Mouse (Mus musculus) layer of hippocampus, adult 8-10 months (tissue): ENCODE measurements at regions not wholly inside any gene's neighbourhood (a gene's known extent, or its start where the extent isn't known, plus 50 kb on each side); places are given as distances from the start of the nearest gene placed in this dataset.

Experiments used
- DNase-seq, 2 experiments: peaks; one replicate each; pipeline ENCODE4 v3.0.0; 2022; ENCODE audit warnings: low spot score in 2 of 2

- no peak for DNase-seq
Observed at GRCm38 (mm10) chr12:92509494-92509893, 660.5 kb upstream of the Sel1l start.

GRCm38 (mm10) chr12:92508796-92509489, 660.0 kb upstream of the Sel1l start:
- no peak for DNase-seq

GRCm38 (mm10) chr12:92483984-92484383, 635.0 kb upstream of the Sel1l start:
- DNase-seq = no peak

GRCm38 (mm10) chr12:92474293-92475062, 625.5 kb upstream of the Sel1l start:
- no peak for DNase-seq

- DNase-seq = no peak
Observed at GRCm38 (mm10) chr12:92451110-92451818, 602.3 kb upstream of the Sel1l start.

GRCm38 (mm10) chr12:92418458-92418857, 569.5 kb upstream of the Sel1l start:
- DNase-seq = no peak

GRCm38 (mm10) chr12:92405506-92405905, 556.5 kb upstream of the Sel1l start:
- DNase-seq = no peak

GRCm38 (mm10) chr12:92400987-92401386, 552.0 kb upstream of the Sel1l start:
- DNase-seq = no peak

- DNase-seq = no peak
Observed at GRCm38 (mm10) chr12:92386195-92386594, 537.2 kb upstream of the Sel1l start.

GRCm38 (mm10) chr12:92384266-92384937, 535.4 kb upstream of the Sel1l start:
- DNase-seq = no peak

GRCm38 (mm10) chr12:92379130-92379529, 530.2 kb upstream of the Sel1l start:
- no peak for DNase-seq

- no peak for DNase-seq
Observed at GRCm38 (mm10) chr12:92365926-92366325, 517.0 kb upstream of the Sel1l start.

GRCm38 (mm10) chr12:92353386-92354257, 504.7 kb upstream of the Sel1l start:
- no peak for DNase-seq

- no peak for DNase-seq
Observed at GRCm38 (mm10) chr12:92318241-92318640, 469.3 kb upstream of the Sel1l start.

- no peak for DNase-seq
Observed at GRCm38 (mm10) chr12:92317609-92318008, 468.7 kb upstream of the Sel1l start.

- no peak for DNase-seq
Observed at GRCm38 (mm10) chr12:92316285-92316684, 467.3 kb upstream of the Sel1l start.

GRCm38 (mm10) chr12:92315820-92316219, 466.9 kb upstream of the Sel1l start:
- DNase-seq = no peak

GRCm38 (mm10) chr12:92302951-92303591, 454.1 kb upstream of the Sel1l start:
- DNase-seq = peak; percentile 43 to 63

- DNase-seq = no peak
Observed at GRCm38 (mm10) chr12:92294887-92295286, 445.9 kb upstream of the Sel1l start.

GRCm38 (mm10) chr12:92293341-92293720, 444.4 kb upstream of the Sel1l start:
- DNase-seq = no peak
